Mouse (Mus musculus) intestine, embryonic 16.5 days (tissue): ENCODE measurements around the gene Krtap14. TPM values are rescaled to one million over a fixed set of nuclear protein-coding genes. Genes with fewer than 3 reads are reported as not detected.

Experiments
- ATAC-seq: fragments of 200-750 bp; cut with Nextera tagmentation; 2 replicates; pipeline ENCODE4 v1.8.0; 2017; ENCODE audit warnings: moderate TSS enrichment, moderate library complexity
- H3K27ac ChIP-seq: fragments of 300-500 bp; sonication (generic); 2 replicates; pipeline ENCODE4 v1.5.1; 2014; ENCODE audit warnings: mild to moderate bottlenecking, low read length
- H3K27me3 ChIP-seq: fragments of 300-500 bp; sonication (generic); replicated peaks from 2 replicates; pipeline ENCODE4 v1.6.1; 2014; ENCODE audit warnings: low read length, control low read depth, mixed read lengths; ENCODE audit not compliant: control insufficient read depth, insufficient read depth
- H3K36me3 ChIP-seq: fragments of 300-500 bp; sonication (generic); 2 replicates; pipeline ENCODE4 v1.6.1; 2014; ENCODE audit warnings: low read length, control low read depth; ENCODE audit not compliant: control insufficient read depth, insufficient read depth
- H3K4me1 ChIP-seq: fragments of 300-500 bp; sonication (generic); 2 replicates; pipeline ENCODE4 v1.6.1; 2014; ENCODE audit warnings: low read length, control low read depth, mixed read lengths; ENCODE audit not compliant: control insufficient read depth, insufficient read depth
- H3K4me2 ChIP-seq: fragments of 300-500 bp; sonication (generic); 2 replicates; pipeline ENCODE4 v1.6.1; 2014; ENCODE audit warnings: low read depth, low read length, control low read depth
- H3K4me3 ChIP-seq: fragments of 300-500 bp; sonication (generic); 2 replicates; pipeline ENCODE4 v1.5.1; 2014; ENCODE audit warnings: mild to moderate bottlenecking, low read length
- H3K9ac ChIP-seq: fragments of 300-500 bp; sonication (generic); 2 replicates; pipeline ENCODE4 v1.6.1; 2014; ENCODE audit warnings: low read depth, low read length
- H3K9me3 ChIP-seq: fragments of 300-500 bp; sonication (generic); 2 replicates; pipeline ENCODE4 v1.6.1; 2016; ENCODE audit warnings: low read length, control low read depth; ENCODE audit not compliant: control insufficient read depth
- WGBS: fragments of 180-500 bp; shearing (Covaris S2); extraction: QIAGEN DNeasy Blood & Tissue Kit; methylation state at CpG from one replicate; pipeline ENCODE4 v1.1.7; 2014; 5-methylcytosine and 5-hydroxymethylcytosine counted together
- polyA plus RNA-seq: library from polyadenylated mRNA; unstranded; fragments of >200 nt; fragmentation: Nextera tagmentation; extraction: Ambion mirVana; gene quantifications from 2 replicates; pipeline ENCODE4 v1.2.1, GENCODE M21; 2015

Krtap14 gene
- polyA plus RNA-seq, result not detected in 2 replicates

- no peak within 1 kb of the TSS for H3K4me2 ChIP-seq
- no peak within 1 kb of the TSS for H3K9ac ChIP-seq
- H3K4me1 ChIP-seq, result no peaks in the 10 kb centered on the region
- H3K27ac ChIP-seq, result no peak within 1 kb of the TSS
- H3K4me3 ChIP-seq, result no peak within 1 kb of the TSS
- H3K9me3 ChIP-seq, result no peaks in the 10 kb centered on the region
- 91% methylated on average over 9 of the region's 9 CpGs for WGBS
- H3K36me3 ChIP-seq, result no peaks in the 10 kb centered on the region
- no peaks in the 10 kb centered on the region for H3K27me3 ChIP-seq
- ATAC-seq, result no peak
These were observed at the start of gene Krtap14 for GRCm38 (mm10) chr16:88826095-88826652. Gene Krtap14, minus strand, starts transcription at chr16:88826145.

GRCm38 (mm10) chr16:88874169-88874568 is 48.2 kb upstream of the Krtap14 start, which contains the start of gene Krtap19-2:
Gene Krtap19-2, minus strand, starts transcription at chr16:88874269.
- 95% methylated on average over 3 of the region's 3 CpGs for WGBS
- H3K36me3 ChIP-seq, result no peaks in the 10 kb centered on the region
- H3K27ac ChIP-seq, result no peak within 1 kb of the TSS
- H3K4me3 ChIP-seq, result no peak within 1 kb of the TSS
- H3K4me2 ChIP-seq, result no peak within 1 kb of the TSS
- no peaks in the 10 kb centered on the region for H3K4me1 ChIP-seq
- H3K9ac ChIP-seq, result no peak within 1 kb of the TSS
- ATAC-seq, result no peak
- no peaks in the 10 kb centered on the region for H3K27me3 ChIP-seq
- H3K9me3 ChIP-seq, result no peaks in the 10 kb centered on the region

- no peak for ATAC-seq
- no peak within 1 kb of the TSS for H3K4me3 ChIP-seq
- WGBS, result 90% methylated on average over 6 of the region's 6 CpGs
These were observed 43.4 kb upstream of the Krtap14 start, which contains the start of gene Krtap19-1 for GRCm38 (mm10) chr16:88869311-88869710. Gene Krtap19-1, minus strand, starts transcription at chr16:88869411.

GRCm38 (mm10) chr16:88864887-88865407 is 39.0 kb upstream of the Krtap14 start:
- Histone ChIP-seq H3K4me2 (no peak overlapping the region), H3K4me1 (no peaks in the 10 kb centered on the region), H3K27me3 (no peaks in the 10 kb centered on the region), H3K4me3 (no peak overlapping the region), H3K9ac (no peak overlapping the region), H3K36me3 (no peaks in the 10 kb centered on the region), H3K27ac (no peak overlapping the region), H3K9me3 (no peaks in the 10 kb centered on the region)
- no peak for ATAC-seq
- WGBS, result 80% methylated on average over 4 of the region's 4 CpGs

More at GRCm38 (mm10) chr16:88869311-88869710, 43.4 kb upstream of the Krtap14 start, which contains the start of gene Krtap19-1:
- Histone ChIP-seq H3K36me3 (no peaks in the 10 kb centered on the region), H3K4me2 (no peak within 1 kb of the TSS), H3K27ac (no peak within 1 kb of the TSS), H3K4me1 (no peaks in the 10 kb centered on the region), H3K9me3 (no peaks in the 10 kb centered on the region), H3K27me3 (no peaks in the 10 kb centered on the region), H3K9ac (no peak within 1 kb of the TSS)

- no peak overlapping the region for H3K27ac ChIP-seq
- no peak overlapping the region for H3K9ac ChIP-seq
- no peaks in the 10 kb centered on the region for H3K36me3 ChIP-seq
- H3K27me3 ChIP-seq, result no peaks in the 10 kb centered on the region
- no peaks in the 10 kb centered on the region for H3K9me3 ChIP-seq
- H3K4me2 ChIP-seq, result no peak overlapping the region
- ATAC-seq, result no peak
- H3K4me1 ChIP-seq, result no peaks in the 10 kb centered on the region
- 13% methylated on average over 5 of the region's 5 CpGs for WGBS
- no peak overlapping the region for H3K4me3 ChIP-seq
These were observed 25.5 kb upstream of the Krtap14 start for GRCm38 (mm10) chr16:88851450-88851849.

- no peaks in the 10 kb centered on the region for H3K36me3 ChIP-seq
These were observed 22.6 kb upstream of the Krtap14 start for GRCm38 (mm10) chr16:88848558-88848957.

GRCm38 (mm10) chr16:88847363-88847762 is 21.4 kb upstream of the Krtap14 start:
- ATAC-seq, result no peak

More at GRCm38 (mm10) chr16:88848558-88848957, 22.6 kb upstream of the Krtap14 start:
- Histone ChIP-seq H3K27ac (no peak overlapping the region), H3K9me3 (no peaks in the 10 kb centered on the region), H3K4me3 (no peak overlapping the region), H3K4me2 (no peak overlapping the region), H3K4me1 (no peaks in the 10 kb centered on the region), H3K9ac (no peak overlapping the region), H3K27me3 (no peaks in the 10 kb centered on the region)
- WGBS, result 74% methylated on average over 4 of the region's 4 CpGs
- no peak for ATAC-seq

GRCm38 (mm10) chr16:88826978-88827377 is 1.0 kb upstream of the Krtap14 start:
- Histone ChIP-seq H3K27ac (no peak overlapping the region), H3K36me3 (no peaks in the 10 kb centered on the region), H3K9ac (no peak overlapping the region), H3K9me3 (no peaks in the 10 kb centered on the region), H3K4me1 (no peaks in the 10 kb centered on the region), H3K4me3 (no peak overlapping the region), H3K27me3 (no peaks in the 10 kb centered on the region), H3K4me2 (no peak overlapping the region)
- 79% methylated on average over 3 of the region's 3 CpGs for WGBS
- no peak for ATAC-seq

More at GRCm38 (mm10) chr16:88847363-88847762, 21.4 kb upstream of the Krtap14 start:
- Histone ChIP-seq H3K4me2 (no peak overlapping the region), H3K9me3 (no peaks in the 10 kb centered on the region), H3K36me3 (no peaks in the 10 kb centered on the region), H3K27me3 (no peaks in the 10 kb centered on the region), H3K9ac (no peak overlapping the region), H3K27ac (no peak overlapping the region), H3K4me3 (no peak overlapping the region), H3K4me1 (no peaks in the 10 kb centered on the region)
- 80% methylated on average over 1 of the region's 1 CpGs for WGBS

- Histone ChIP-seq H3K4me2 (no peak overlapping the region), H3K27me3 (no peaks in the 10 kb centered on the region), H3K4me3 (no peak overlapping the region), H3K36me3 (no peaks in the 10 kb centered on the region), H3K9ac (no peak overlapping the region), H3K27ac (no peak overlapping the region), H3K4me1 (no peaks in the 10 kb centered on the region), H3K9me3 (no peaks in the 10 kb centered on the region)
- WGBS, result 78% methylated on average over 3 of the region's 3 CpGs
- ATAC-seq, result no peak
These were observed 2.2 kb downstream of the Krtap14 start for GRCm38 (mm10) chr16:88823736-88824135.
